Mouse (Mus musculus) lung, embryonic 14.5 days (tissue): Measurements from ENCODE around the gene D10Wsu102e. TPM values are rescaled to one million over a fixed set of nuclear protein-coding genes. Genes with fewer than 3 reads are reported as not detected.

Experiments
- ATAC-seq: fragments of 200-750 bp; cut with Nextera tagmentation; 2 replicates; pipeline ENCODE4 v1.8.0; 2017; ENCODE audit warnings: mild to moderate bottlenecking, moderate TSS enrichment, moderate library complexity; ENCODE audit not compliant: insufficient read depth
- DNase-seq: peaks from one replicate; pipeline ENCODE4 v3.0.0-alpha.2; 2015
- H3K27ac ChIP-seq: fragments of 300-500 bp; sonication (generic); 2 replicates; pipeline ENCODE4 v1.5.1; 2014; ENCODE audit warnings: low read depth, mild to moderate bottlenecking, moderate library complexity
- H3K27me3 ChIP-seq: fragments of 300-500 bp; sonication (generic); 2 replicates; pipeline ENCODE4 v1.6.1; 2014; ENCODE audit warnings: low read length, control low read depth; ENCODE audit not compliant: insufficient read depth
- H3K36me3 ChIP-seq: fragments of 300-500 bp; sonication (generic); 2 replicates; pipeline ENCODE4 v1.6.1; 2014; ENCODE audit warnings: control low read depth; ENCODE audit not compliant: insufficient read depth
- H3K4me1 ChIP-seq: fragments of 300-500 bp; sonication (generic); 2 replicates; pipeline ENCODE4 v1.6.1; 2014; ENCODE audit warnings: antibody characterized with exemption, control low read depth; ENCODE audit not compliant: insufficient read depth
- H3K4me2 ChIP-seq: fragments of 300-500 bp; sonication (generic); 2 replicates; pipeline ENCODE4 v1.6.1; 2014; ENCODE audit warnings: mild to moderate bottlenecking
- H3K4me3 ChIP-seq: fragments of 300-500 bp; sonication (generic); 2 replicates; pipeline ENCODE4 v1.5.1; 2014; ENCODE audit warnings: low read depth, low read length
- H3K9ac ChIP-seq: fragments of 300-500 bp; sonication (generic); 2 replicates; pipeline ENCODE4 v1.6.1; 2014
- H3K9me3 ChIP-seq: fragments of 300-500 bp; sonication (generic); 2 replicates; pipeline ENCODE4 v1.6.1; 2016; ENCODE audit warnings: low read depth, low read length, control low read depth
- CTCF ChIP-seq: IDR thresholded peaks from 2 replicates; pipeline ENCODE4 v1.5.1; 2016; ENCODE audit warnings: antibody characterized with exemption, low read depth
- WGBS: fragments of 180-500 bp; shearing (Covaris S2); extraction: QIAGEN DNeasy Blood & Tissue Kit; methylation state at CpG from one replicate; pipeline ENCODE4 v1.1.7; 2014; 5-methylcytosine and 5-hydroxymethylcytosine counted together
- polyA plus RNA-seq: library from polyadenylated mRNA; unstranded; fragments of >200 nt; fragmentation: Nextera tagmentation; extraction: Ambion mirVana; gene quantifications from 2 replicates; pipeline ENCODE4 v1.2.1, GENCODE M21; 2014

D10Wsu102e gene
- polyA plus RNA-seq, 1 experiment from 2014 or later = 0.84 TPM

DNA sequence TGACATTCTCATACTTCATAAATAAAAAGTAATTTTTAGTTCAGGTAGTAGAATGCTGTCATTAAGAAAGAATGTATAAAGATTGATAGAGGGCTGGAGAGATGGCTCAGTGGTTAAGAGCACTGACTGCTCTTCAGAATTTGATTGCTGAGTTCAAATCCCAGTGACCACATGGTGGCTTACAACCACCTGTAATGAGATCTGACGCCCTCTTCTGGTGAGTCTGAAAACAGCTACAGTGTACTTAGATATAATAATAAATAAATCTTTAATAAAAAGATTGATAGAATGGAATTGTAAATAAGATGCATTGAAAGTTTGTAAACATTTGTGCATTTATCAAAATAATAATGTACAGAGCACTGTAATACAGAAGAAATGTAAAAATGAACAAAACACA, 176.4 kb downstream of the D10Wsu102e start:
- H3K27ac ChIP-seq = no peak overlapping the region
- WGBS = 4% methylated on average over 1 of the region's 1 CpGs
- no peak overlapping the region for H3K9ac ChIP-seq
- no peaks in the 10 kb centered on the region for H3K4me1 ChIP-seq
- TF ChIP-seq CTCF = no peak
- DNase-seq (no peak), ATAC-seq (no peak)
- H3K4me3 ChIP-seq = no peak overlapping the region
- H3K36me3 ChIP-seq = no peaks in the 10 kb centered on the region
- no peaks in the 10 kb centered on the region for H3K27me3 ChIP-seq
- H3K4me2 ChIP-seq = no peak overlapping the region
- no peaks in the 10 kb centered on the region for H3K9me3 ChIP-seq

Other genes with a start within 250 kb of the D10Wsu102e start
- gene Slc41a2, start 22.3 kb upstream of the D10Wsu102e start, polyA plus RNA-seq = 0.46 and 0.58 TPM in 2 replicates
- gene Aldh1l2, start 173.9 kb downstream of the D10Wsu102e start, polyA plus RNA-seq = 1.9 and 2.5 TPM in 2 replicates
- gene Washc4, start 183.5 kb downstream of the D10Wsu102e start, polyA plus RNA-seq = 36.9 and 40.8 TPM in 2 replicates